Mouse (Mus musculus) erythroblast, embryonic 14.5 days (primary cell): ENCODE measurements around the gene Avp.

Experiments
- GATA1 ChIP-seq: IDR thresholded peaks from 2 replicates; pipeline ENCODE4 v1.6.1; 2012; ENCODE audit warnings: low read length, inconsistent platforms, mixed read lengths
- TAL1 ChIP-seq: IDR thresholded peaks from 3 replicates; pipeline ENCODE4 v1.6.1; 2012; ENCODE audit warnings: low read length, inconsistent platforms, mixed read lengths

DNA sequence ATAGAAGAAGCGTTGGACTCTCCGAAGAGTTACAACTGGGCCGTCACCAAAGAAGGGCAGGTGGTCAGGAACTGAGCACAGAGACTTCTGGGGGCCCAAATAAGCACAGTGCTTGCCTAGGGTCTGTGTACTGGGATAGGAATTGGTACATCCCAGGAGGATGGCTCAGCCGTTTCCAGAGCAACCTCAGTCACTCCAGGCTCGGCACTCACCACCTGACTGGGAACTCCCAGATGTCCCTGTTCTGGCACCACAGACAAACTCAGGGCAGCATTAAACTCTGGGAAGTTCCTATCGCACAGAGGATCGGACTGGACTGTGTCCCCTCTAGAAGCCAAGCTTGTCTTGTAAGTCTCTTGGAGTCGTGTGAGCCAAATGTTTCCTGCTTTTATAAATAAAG lies 17.4 kb downstream of the Avp start:
- TF ChIP-seq GATA1 (no peak), TAL1 (no peak)
